Mouse (Mus musculus) embryonic facial prominence, embryonic 15.5 days (tissue): ENCODE results near the gene Gm37240. TPM values are rescaled to one million over a fixed set of nuclear protein-coding genes. Genes with fewer than 3 reads are reported as not detected.

ENCODE experiments used
- ATAC-seq: fragments of 200-750 bp; cut with Nextera tagmentation; 2 replicates; pipeline ENCODE4 v1.8.0; 2017; ENCODE audit warnings: low read depth, moderate TSS enrichment; ENCODE audit not compliant: insufficient number of reproducible peaks, low FRiP score, low TSS enrichment
- H3K27ac ChIP-seq: fragments of 300-500 bp; sonication (generic); replicated peaks from 2 replicates; pipeline ENCODE4 v1.5.1; 2015; ENCODE audit warnings: mild to moderate bottlenecking, inconsistent platforms
- H3K27me3 ChIP-seq: fragments of 300-500 bp; sonication (generic); 2 replicates; pipeline ENCODE4 v1.6.1; 2015; ENCODE audit warnings: inconsistent platforms
- H3K36me3 ChIP-seq: fragments of 300-500 bp; sonication (generic); 2 replicates; pipeline ENCODE4 v1.6.1; 2015; ENCODE audit warnings: mild to moderate bottlenecking, inconsistent platforms
- H3K4me1 ChIP-seq: fragments of 300-500 bp; sonication (generic); 2 replicates; pipeline ENCODE4 v1.6.1; 2015; ENCODE audit warnings: inconsistent platforms
- H3K4me2 ChIP-seq: fragments of 300-500 bp; sonication (generic); replicated peaks from 2 replicates; pipeline ENCODE4 v1.6.1; 2015; ENCODE audit warnings: mild to moderate bottlenecking, inconsistent platforms
- H3K4me3 ChIP-seq: fragments of 300-500 bp; sonication (generic); replicated peaks from 2 replicates; pipeline ENCODE4 v1.5.1; 2015; ENCODE audit warnings: mild to moderate bottlenecking, inconsistent platforms
- H3K9ac ChIP-seq: fragments of 300-500 bp; sonication (generic); 2 replicates; pipeline ENCODE4 v1.6.1; 2015; ENCODE audit warnings: inconsistent platforms
- H3K9me3 ChIP-seq: fragments of 300-500 bp; sonication (generic); replicated peaks from 2 replicates; pipeline ENCODE4 v1.6.1; 2016; ENCODE audit warnings: inconsistent platforms
- WGBS: fragments of 180-500 bp; shearing (Covaris S2); methylation state at CpG from one replicate; pipeline ENCODE4 v1.1.7; 2015; 5-methylcytosine and 5-hydroxymethylcytosine counted together
- polyA plus RNA-seq: library from polyadenylated mRNA; unstranded; fragments of >200 nt; fragmentation: Nextera tagmentation; extraction: Ambion mirVana; gene quantifications from 2 replicates; pipeline ENCODE4 v1.2.1, GENCODE M21; 2015

Gm37240 gene
- polyA plus RNA-seq, 1 experiment from 2014 or later = 12.8 TPM

DNA sequence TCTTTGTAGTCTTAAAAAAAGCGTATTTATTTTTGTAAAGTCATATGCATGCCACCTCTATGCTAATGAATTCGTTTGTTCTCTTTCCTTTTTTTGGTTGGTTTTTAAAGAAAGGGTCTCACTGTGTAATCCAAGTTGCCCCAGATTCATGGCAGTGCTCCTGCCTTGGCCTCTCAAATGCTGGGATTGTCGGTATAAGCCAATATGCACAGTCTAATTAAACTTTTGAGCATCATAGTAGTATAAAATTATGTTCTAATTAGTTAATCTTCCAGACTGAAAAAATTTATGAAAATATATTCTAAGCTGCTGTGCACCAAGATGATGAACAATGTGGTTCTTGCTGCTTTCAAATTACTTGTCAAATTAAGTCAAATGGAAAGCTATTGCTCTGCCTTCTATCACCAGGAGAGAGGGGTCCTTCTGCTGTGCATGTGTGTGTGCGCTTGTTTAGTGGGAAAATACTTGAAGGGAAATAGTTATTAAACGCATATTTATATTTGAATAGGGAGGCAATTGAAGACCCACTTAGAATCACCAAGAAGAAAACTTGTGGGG lies 1291.6 kb downstream of the Gm37240 start:
- WGBS = 33% methylated on average over 5 of the region's 5 CpGs
- Histone ChIP-seq H3K4me1 (peaks cover 5% of the 10 kb centered on the region; the same call in 1 of the 2 replicates), H3K4me3 (no peak overlapping the region; the same call in 1 of the 2 replicates), H3K4me2 (peak overlapping the region; percentile 41), H3K36me3 (no peaks in the 10 kb centered on the region), H3K27ac (0 out of 2 replicates have a peak overlapping the region, but pooled peaks have one; percentile 6), H3K27me3 (no peaks in the 10 kb centered on the region; the same call in 1 of the 2 replicates), H3K9ac (no peak overlapping the region), H3K9me3 (no peaks in the 10 kb centered on the region)
- no peak for ATAC-seq

DNA sequence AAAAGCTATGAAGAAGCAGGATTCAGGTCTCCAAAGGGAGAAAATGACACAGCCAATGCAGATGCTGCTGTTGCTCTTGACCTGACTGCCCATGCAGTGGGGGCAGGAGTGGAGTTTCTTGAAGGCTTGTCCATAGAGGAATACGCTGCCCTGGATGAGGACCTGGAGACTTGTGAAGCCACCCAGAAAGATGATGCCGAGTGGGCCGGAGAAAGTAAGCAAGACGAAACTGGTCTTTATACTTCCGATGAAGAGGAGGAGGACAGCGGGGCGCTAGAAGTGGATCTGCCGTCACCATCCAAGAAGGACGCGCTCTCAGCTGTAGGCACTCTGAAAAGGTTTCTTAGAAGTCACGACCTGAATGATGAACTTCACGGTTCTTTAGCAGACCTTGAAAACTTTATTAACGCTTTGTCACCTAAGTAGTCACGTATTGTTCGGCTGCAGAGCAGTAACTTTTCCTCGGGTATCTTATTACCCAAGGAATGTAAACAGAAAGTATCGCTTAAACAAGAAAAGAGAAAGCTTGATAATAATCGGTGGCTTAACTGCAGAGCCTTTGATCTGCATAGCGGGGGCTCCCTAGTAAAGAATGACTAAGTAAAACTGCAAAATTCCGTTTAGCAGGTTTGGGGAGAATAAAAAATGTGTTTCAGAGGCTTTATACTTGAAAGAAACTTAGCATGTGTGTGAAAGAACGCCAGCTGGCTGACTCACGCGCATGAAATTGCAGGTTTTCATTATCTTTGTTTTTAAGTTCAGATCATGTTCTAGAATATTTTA lies 1292.2 kb downstream of the Gm37240 start:
- Histone ChIP-seq H3K4me2 (peak overlapping the region; percentile 41), H3K27ac (no peak overlapping the region; the same call in 1 of the 2 replicates), H3K27me3 (no peaks in the 10 kb centered on the region; the same call in 1 of the 2 replicates), H3K4me3 (peak overlapping the region; percentile 33), H3K9me3 (no peaks in the 10 kb centered on the region), H3K9ac (no peak overlapping the region), H3K36me3 (no peaks in the 10 kb centered on the region), H3K4me1 (peaks cover 5% of the 10 kb centered on the region; the same call in 1 of the 2 replicates)
- 16% methylated on average over 23 of the region's 23 CpGs for WGBS
- no peak for ATAC-seq

DNA sequence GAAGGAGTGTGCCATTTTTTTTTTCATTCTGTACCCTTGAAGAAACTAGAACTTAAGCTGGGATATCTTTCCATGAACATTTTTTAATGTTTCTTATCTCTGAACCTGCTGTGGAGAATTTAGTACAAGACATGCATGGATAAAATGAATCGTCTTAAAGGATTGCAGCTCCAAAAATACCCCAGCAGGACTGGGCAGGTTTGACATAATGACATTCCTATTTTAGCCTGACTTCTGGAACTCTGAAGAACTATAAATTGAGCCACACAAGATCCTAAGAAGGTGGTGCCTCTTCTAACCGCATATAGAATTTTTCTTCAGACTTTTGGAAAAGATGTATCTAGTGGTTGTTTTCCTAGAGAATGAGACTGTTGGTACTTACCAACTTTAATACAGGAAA lies 1294.0 kb downstream of the Gm37240 start, which contains the start of gene Tigd4:
TSS of gene Tigd4 (plus strand) at position 301 of the 400 bp plus-strand sequence.
- Histone ChIP-seq H3K4me2 (no peak within 1 kb of the TSS), H3K27ac (no peak within 1 kb of the TSS), H3K36me3 (no peaks in the 10 kb centered on the region), H3K9ac (no peak within 1 kb of the TSS), H3K9me3 (no peaks in the 10 kb centered on the region), H3K27me3 (no peaks in the 10 kb centered on the region; the same call in 1 of the 2 replicates), H3K4me3 (no peak within 1 kb of the TSS), H3K4me1 (peaks cover 5% of the 10 kb centered on the region; the same call in 1 of the 2 replicates)
- no peak for ATAC-seq
- 70% methylated on average over 2 of the region's 2 CpGs for WGBS

DNA sequence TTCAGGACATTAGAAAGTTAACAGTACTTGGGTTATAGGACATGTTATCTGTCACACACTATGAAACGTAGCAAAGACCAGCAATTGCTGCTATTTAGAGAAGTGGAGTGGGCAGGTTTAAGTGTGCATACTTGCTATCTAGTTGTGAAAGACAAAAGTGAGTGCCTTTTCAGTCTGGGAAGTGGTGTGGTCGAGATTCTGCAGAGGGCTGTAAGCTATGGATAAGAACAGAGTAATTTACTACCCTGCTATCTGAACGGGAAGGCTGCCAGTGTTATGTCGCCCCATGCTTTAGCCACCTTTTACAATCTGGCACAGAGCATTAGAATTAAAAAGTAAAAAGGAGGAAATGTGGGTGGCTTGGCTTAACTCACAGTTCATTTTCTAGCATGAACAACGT lies 1300.6 kb downstream of the Gm37240 start:
- no peak overlapping the region for H3K9ac ChIP-seq
- H3K4me3 ChIP-seq = no peak overlapping the region
- H3K4me1 ChIP-seq = peaks cover 4% of the 10 kb centered on the region; the same call in 1 of the 2 replicates
- H3K36me3 ChIP-seq = no peaks in the 10 kb centered on the region
- no peaks in the 10 kb centered on the region for H3K27me3 ChIP-seq
- no peak overlapping the region for H3K4me2 ChIP-seq
- 51% methylated on average over 5 of the region's 5 CpGs for WGBS
- no peaks in the 10 kb centered on the region for H3K9me3 ChIP-seq
- no peak overlapping the region for H3K27ac ChIP-seq
- ATAC-seq = no peak

DNA sequence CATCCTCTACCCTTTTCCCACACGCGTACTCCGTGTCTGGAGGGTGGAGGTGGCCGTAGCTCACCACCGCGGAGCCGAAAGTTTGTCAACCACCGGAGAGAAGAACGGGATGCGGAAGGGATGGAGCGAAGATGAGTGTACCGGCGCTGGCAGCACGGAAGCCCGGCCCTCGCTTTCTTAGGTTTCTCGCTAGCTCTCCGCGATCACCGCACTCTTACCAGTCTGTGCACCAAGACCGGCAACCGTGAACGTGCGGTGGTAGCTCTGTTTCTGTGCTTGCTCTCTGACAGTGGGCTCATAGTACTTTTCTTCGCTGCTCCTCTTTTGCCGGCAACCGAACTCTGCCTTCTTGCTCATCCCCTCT lies 1304.4 kb downstream of the Gm37240 start:
- peaks cover 21% of the 10 kb centered on the region for H3K4me1 ChIP-seq
- H3K9me3 ChIP-seq = no peaks in the 10 kb centered on the region
- peak overlapping the region; percentile 93 for H3K27ac ChIP-seq
- H3K27me3 ChIP-seq = no peaks in the 10 kb centered on the region
- H3K9ac ChIP-seq = peak overlapping the region; percentile 74
- under 1% methylated on average over 27 of the region's 27 CpGs for WGBS
- H3K4me2 ChIP-seq = peak overlapping the region; percentile 72
- ATAC-seq = no peak
- H3K4me3 ChIP-seq = peak overlapping the region; percentile 89
- H3K36me3 ChIP-seq = no peaks in the 10 kb centered on the region

DNA sequence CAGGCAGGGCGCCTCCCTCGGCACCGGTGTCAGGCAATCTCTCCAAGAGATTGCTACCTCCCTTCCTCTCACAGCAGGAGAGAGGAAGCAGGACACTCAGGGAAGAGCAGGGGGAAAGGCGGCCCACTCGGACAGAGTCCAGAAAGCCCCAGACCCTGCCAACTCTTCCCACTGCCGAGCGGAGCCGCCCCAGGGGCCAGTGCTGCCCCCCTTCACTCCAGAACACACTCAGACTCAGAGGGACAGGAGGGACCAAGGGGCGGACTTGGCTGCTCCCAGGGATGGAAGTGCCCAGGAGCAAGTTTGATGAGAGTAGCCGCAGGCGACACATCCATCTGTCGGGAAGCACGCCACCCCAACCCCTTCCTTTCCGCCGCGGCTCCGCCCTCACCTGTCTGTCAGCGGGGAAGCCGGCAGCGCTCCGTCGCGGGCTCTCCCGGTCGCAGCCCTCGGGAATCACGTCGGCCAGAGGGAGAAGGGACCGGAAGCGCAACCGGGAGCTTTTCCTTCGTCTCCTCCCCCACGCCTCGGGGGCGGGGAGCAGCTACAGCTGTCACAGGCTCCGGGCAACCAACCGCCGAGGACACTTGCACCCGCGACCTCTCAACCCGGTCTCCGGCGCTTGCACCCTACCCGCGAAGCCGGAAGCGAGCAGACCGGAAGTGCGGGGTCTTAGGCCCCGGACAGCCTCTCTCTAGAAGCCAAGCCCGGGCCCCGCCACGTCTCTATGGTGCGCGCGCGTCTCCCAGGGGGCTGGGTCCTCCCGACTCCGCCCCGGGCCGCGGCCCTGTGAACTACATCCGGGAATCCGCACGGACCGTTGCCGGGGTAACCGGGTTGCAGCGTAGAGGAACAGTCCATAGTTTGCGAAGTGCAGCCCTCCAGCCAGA lies 1305.0 kb downstream of the Gm37240 start, which contains the start of gene Arfip1:
TSS of gene Arfip1 (minus strand) at position 603 of the 890 bp plus-strand sequence.
- Histone ChIP-seq H3K27ac (peak within 1 kb of the TSS; percentile 93), H3K9ac (peak within 1 kb of the TSS; percentile 74), H3K4me3 (peak within 1 kb of the TSS; percentile 89), H3K4me1 (peaks cover 21% of the 10 kb centered on the region), H3K4me2 (peak within 1 kb of the TSS; percentile 72), H3K9me3 (no peaks in the 10 kb centered on the region), H3K27me3 (no peaks in the 10 kb centered on the region), H3K36me3 (no peaks in the 10 kb centered on the region)
- WGBS = under 1% methylated on average over 69 of the region's 70 CpGs
- ATAC-seq = peak; percentile 98

DNA sequence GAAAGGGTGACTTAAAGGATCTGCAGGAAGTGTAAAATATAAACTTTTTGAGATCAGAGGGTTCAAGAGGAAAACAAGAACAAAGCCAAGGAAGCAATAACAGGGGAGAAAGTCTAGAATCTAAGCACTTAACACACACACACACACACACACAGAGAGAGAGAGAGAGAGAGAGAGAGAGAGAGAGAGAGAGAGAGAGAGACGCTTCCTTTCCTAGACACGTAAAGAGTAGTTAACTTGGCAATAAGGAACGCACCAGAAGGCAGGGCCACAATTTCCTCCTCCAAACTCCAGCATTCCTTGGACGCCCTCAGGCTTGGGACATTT lies 1305.7 kb downstream of the Gm37240 start:
- H3K9ac ChIP-seq = peak overlapping the region; percentile 74
- WGBS = 0% methylated on average over 4 of the region's 4 CpGs
- peak overlapping the region; percentile 93 for H3K27ac ChIP-seq
- H3K4me2 ChIP-seq = peak overlapping the region; percentile 72
- peaks cover 21% of the 10 kb centered on the region for H3K4me1 ChIP-seq
- H3K9me3 ChIP-seq = no peaks in the 10 kb centered on the region
- no peaks in the 10 kb centered on the region for H3K36me3 ChIP-seq
- ATAC-seq = no peak
- no peaks in the 10 kb centered on the region for H3K27me3 ChIP-seq
- peak overlapping the region; percentile 89 for H3K4me3 ChIP-seq

DNA sequence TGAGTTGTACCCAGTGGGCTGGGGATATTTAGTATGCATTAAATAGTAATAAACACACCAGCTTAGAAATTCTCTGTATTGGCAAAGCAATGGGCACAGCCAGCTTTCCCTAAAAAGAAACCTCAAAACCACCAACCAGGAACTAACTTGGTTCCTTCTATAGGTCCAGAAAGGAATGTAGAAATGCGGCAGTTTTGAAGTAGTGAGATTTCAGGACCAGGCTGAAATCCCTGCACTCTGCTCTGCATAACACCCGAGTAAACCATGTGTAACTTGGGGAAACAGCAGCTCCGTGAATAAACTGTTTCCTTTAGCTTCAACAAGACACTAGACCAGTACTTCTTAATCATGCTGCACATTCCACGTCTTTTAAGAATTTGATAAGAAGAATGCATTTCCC lies 1306.6 kb downstream of the Gm37240 start:
- H3K4me1 ChIP-seq = peaks cover 21% of the 10 kb centered on the region
- H3K4me3 ChIP-seq = peak overlapping the region; percentile 89
- 27% methylated on average over 4 of the region's 4 CpGs for WGBS
- no peak overlapping the region for H3K9ac ChIP-seq
- no peaks in the 10 kb centered on the region for H3K27me3 ChIP-seq
- peak overlapping the region; percentile 72 for H3K4me2 ChIP-seq
- H3K9me3 ChIP-seq = no peaks in the 10 kb centered on the region
- no peaks in the 10 kb centered on the region for H3K36me3 ChIP-seq
- ATAC-seq = no peak
- no peak overlapping the region for H3K27ac ChIP-seq

DNA sequence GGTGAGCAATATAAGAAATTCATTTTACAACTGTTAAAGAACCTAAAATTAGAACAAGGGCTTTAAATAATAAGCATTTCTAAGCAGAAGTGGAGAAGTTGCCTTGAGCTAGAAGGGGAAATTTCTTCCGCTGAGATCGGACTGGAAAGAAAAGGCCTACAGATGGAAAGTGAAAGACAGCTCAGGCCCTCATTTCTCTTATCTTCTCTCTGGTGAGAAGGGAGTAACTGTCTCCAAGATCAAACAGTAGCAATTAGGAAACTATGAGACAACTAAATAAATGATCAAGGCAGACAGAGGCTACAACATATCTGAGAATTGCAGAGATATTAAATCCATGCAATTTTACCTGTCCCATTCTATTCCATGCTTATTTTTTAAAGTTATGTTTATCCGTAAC lies 1316.8 kb downstream of the Gm37240 start:
- no peaks in the 10 kb centered on the region for H3K36me3 ChIP-seq
- ATAC-seq = no peak
- no peak overlapping the region for H3K4me2 ChIP-seq
- H3K9ac ChIP-seq = no peak overlapping the region
- H3K27me3 ChIP-seq = no peaks in the 10 kb centered on the region
- H3K4me1 ChIP-seq = peaks cover 8% of the 10 kb centered on the region; the same call in 1 of the 2 replicates
- H3K9me3 ChIP-seq = no peaks in the 10 kb centered on the region
- no peak overlapping the region for H3K4me3 ChIP-seq
- WGBS = 68% methylated on average over 3 of the region's 3 CpGs
- no peak overlapping the region for H3K27ac ChIP-seq

DNA sequence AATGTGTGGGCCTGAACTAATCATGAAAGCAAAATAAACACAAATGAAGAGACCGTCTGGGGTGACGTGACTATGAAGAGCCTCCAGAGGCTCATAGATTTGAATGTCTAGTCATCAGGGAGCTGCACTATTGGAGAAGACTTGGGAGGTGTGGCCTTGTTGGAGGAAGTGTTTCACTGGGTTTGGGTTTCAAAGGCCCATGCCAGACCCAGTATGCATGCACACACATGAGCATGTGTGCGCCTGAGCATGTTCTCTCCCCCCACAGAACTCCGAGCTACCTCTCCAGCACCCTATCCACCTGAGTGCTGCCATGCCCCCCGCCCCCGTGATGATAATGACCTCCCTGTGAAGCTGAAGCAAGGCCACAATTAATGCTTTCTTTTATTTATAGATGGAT lies 1317.7 kb downstream of the Gm37240 start:
- no peak overlapping the region for H3K27ac ChIP-seq
- peaks cover 8% of the 10 kb centered on the region; the same call in 1 of the 2 replicates for H3K4me1 ChIP-seq
- no peak overlapping the region for H3K4me3 ChIP-seq
- no peak overlapping the region for H3K9ac ChIP-seq
- ATAC-seq = no peak
- no peak overlapping the region for H3K4me2 ChIP-seq
- no peaks in the 10 kb centered on the region for H3K27me3 ChIP-seq
- no peaks in the 10 kb centered on the region for H3K9me3 ChIP-seq
- no peaks in the 10 kb centered on the region for H3K36me3 ChIP-seq
- WGBS = 68% methylated on average over 6 of the region's 6 CpGs

DNA sequence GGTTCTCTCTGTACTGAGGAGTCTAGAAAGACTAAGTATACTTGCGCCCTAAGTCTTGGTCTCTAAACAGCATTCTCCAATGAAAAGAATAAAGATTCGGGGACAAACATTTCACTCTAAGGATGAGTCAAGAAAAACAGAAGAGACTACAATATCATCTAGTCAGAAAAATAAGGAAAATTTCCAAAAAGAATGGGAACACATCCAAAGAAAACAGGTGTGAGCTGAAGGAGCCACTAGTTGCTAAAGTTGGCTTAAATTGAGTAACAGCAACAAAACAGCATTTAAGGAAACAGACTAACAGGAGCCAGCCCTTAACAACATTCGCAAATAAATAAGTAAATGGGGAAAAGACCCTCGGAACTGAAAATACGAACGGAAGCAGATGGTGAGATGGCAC lies 1318.8 kb downstream of the Gm37240 start:
- no peak for ATAC-seq
- no peak overlapping the region for H3K4me3 ChIP-seq
- no peaks in the 10 kb centered on the region for H3K27me3 ChIP-seq
- no peaks in the 10 kb centered on the region for H3K36me3 ChIP-seq
- H3K4me1 ChIP-seq = peaks cover 8% of the 10 kb centered on the region; the same call in 1 of the 2 replicates
- no peaks in the 10 kb centered on the region for H3K9me3 ChIP-seq
- 91% methylated on average over 6 of the region's 6 CpGs for WGBS
- no peak overlapping the region for H3K4me2 ChIP-seq
- H3K9ac ChIP-seq = no peak overlapping the region
- no peak overlapping the region for H3K27ac ChIP-seq
